Mouse (Mus musculus) layer of hippocampus, adult 9-11 months (tissue): ENCODE results near the gene Slc1a3.
A peak's percentile ranks its signal among the peaks of the same experiment; 100 is the strongest.

ENCODE experiments used
- DNase-seq: peaks from one replicate; pipeline ENCODE4 v3.0.0; 2022

The Slc1a3 gene

GRCm38 (mm10) chr15:8602362-8602761 is 108.2 kb downstream of the Slc1a3 start:
- DNase-seq: no peak

- DNase-seq: no peak
Observed at GRCm38 (mm10) chr15:8601312-8602146, 109.0 kb downstream of the Slc1a3 start.

- no peak for DNase-seq
Observed at GRCm38 (mm10) chr15:8596375-8596900, 114.1 kb downstream of the Slc1a3 start.

- DNase-seq: no peak
Observed at GRCm38 (mm10) chr15:8595226-8595625, 115.3 kb downstream of the Slc1a3 start.

- peak; percentile 65 for DNase-seq
Observed at GRCm38 (mm10) chr15:8589503-8590116, 121.0 kb downstream of the Slc1a3 start.

- DNase-seq: no peak
Observed at GRCm38 (mm10) chr15:8588065-8588464, 122.5 kb downstream of the Slc1a3 start.

- no peak for DNase-seq
Observed at GRCm38 (mm10) chr15:8586822-8587281, 123.7 kb downstream of the Slc1a3 start.
